Mouse (Mus musculus) liver, adult 2 months (tissue): ENCODE results near the gene Kansl3.

Source experiments
- CTCF ChIP-seq: fragments of 200-500 bp; IDR thresholded peaks from 2 replicates; pipeline ENCODE4 v1.5.1; 2011; ENCODE audit warnings: low read depth, low read length, control low read depth
- POLR2A ChIP-seq: fragments of 200-500 bp; IDR thresholded peaks from 2 replicates; pipeline ENCODE4 v1.6.1; 2011; ENCODE audit warnings: low read length, control low read depth; ENCODE audit not compliant: insufficient read depth; ENCODE audit errors: extremely low read depth

- TF ChIP-seq CTCF: no peak
- TF ChIP-seq POLR2A: no peak
These were observed 75.5 kb downstream of the Kansl3 start for GRCm38 (mm10) chr1:36293470-36293869.
